Mouse (Mus musculus) right cerebral cortex, postnatal 10 days (tissue): ENCODE results near the gene Gjb2.
A peak's percentile ranks its signal among the peaks of the same experiment; 100 is the strongest.
"Not testable (repeated sequence)": the region's sequence is repeated elsewhere in the genome, so short reads cannot be mapped to it uniquely, and the experiment has no call there.

Experiments used
- DNase-seq, 2 experiments: peaks; one replicate each; pipeline ENCODE4 v3.0.0; 2021; ENCODE audit warnings: low spot score in 2 of 2

Gjb2 gene

GRCm38 (mm10) chr14:57069906-57070305 is 34.6 kb downstream of the Gjb2 start:
- DNase-seq = not testable (repeated sequence)

GRCm38 (mm10) chr14:57066053-57066452 is 38.4 kb downstream of the Gjb2 start:
- no peak for DNase-seq

- peak; percentile 47 to 66 for DNase-seq
These were observed 44.5 kb downstream of the Gjb2 start for GRCm38 (mm10) chr14:57060052-57060451.

GRCm38 (mm10) chr14:57057563-57058321 is 46.8 kb downstream of the Gjb2 start, which contains the start of gene Gja3:
Gene Gja3, minus strand, starts transcription at chr14:57058100.
- peak; percentile 42 to 46 for DNase-seq

- DNase-seq = no peak
These were observed 47.3 kb downstream of the Gjb2 start for GRCm38 (mm10) chr14:57057204-57057562.

GRCm38 (mm10) chr14:57052713-57053112 is 51.8 kb downstream of the Gjb2 start:
- no peak for DNase-seq
